Mouse (Mus musculus): ENCODE data around the gene Ttc39a. TPM values are rescaled to one million over a fixed set of nuclear protein-coding genes. Genes with fewer than 3 reads are reported as not detected.

Ttc39a gene
- total RNA-seq, 2 experiments from 2014 or later = 1.2 TPM

- intact Hi-C loops (cut with DNase I) = no loop called here
- DNase-seq (ENCODE audit: extremely low spot score in 1 of 2, low spot score in 2 of 2) = no peak
Measured at GRCm38 (mm10) chr4:109444951-109445350, 38.5 kb downstream of the Ttc39a start.

GRCm38 (mm10) chr4:109445397-109445796 is 39.0 kb downstream of the Ttc39a start:
- DNase-seq (ENCODE audit: extremely low spot score in 1 of 2, low spot score in 2 of 2) = no peak
- intact Hi-C loops (cut with DNase I) = no loop called here

GRCm38 (mm10) chr4:109445956-109446355 is 39.5 kb downstream of the Ttc39a start:
- intact Hi-C loops (cut with DNase I) = no loop called here
- no peak for DNase-seq (ENCODE audit: extremely low spot score in 1 of 2, low spot score in 2 of 2)

- intact Hi-C loops (cut with DNase I) = no loop called here
- no peak for DNase-seq (ENCODE audit: extremely low spot score in 1 of 2, low spot score in 2 of 2)
Measured at GRCm38 (mm10) chr4:109448531-109448930, 42.1 kb downstream of the Ttc39a start.

GRCm38 (mm10) chr4:109456821-109457220 is 50.4 kb downstream of the Ttc39a start:
- DNase-seq (ENCODE audit: extremely low spot score in 1 of 2, low spot score in 2 of 2) = no peak
- intact Hi-C loops (cut with DNase I) = no loop called here

- intact Hi-C loops (cut with DNase I) = no loop called here
- DNase-seq (ENCODE audit: extremely low spot score in 1 of 2, low spot score in 2 of 2) = peak in 1 of 2 experiments; percentile 27
Measured at GRCm38 (mm10) chr4:109460421-109461179, 54.2 kb downstream of the Ttc39a start.

- DNase-seq (ENCODE audit: extremely low spot score in 1 of 2, low spot score in 2 of 2) = no peak
- intact Hi-C loops (cut with DNase I) = no loop called here
Measured at GRCm38 (mm10) chr4:109463892-109464291, 57.5 kb downstream of the Ttc39a start.

- intact Hi-C loops (cut with DNase I) = no loop called here
- DNase-seq (ENCODE audit: extremely low spot score in 1 of 2, low spot score in 2 of 2) = no peak
Measured at GRCm38 (mm10) chr4:109467687-109468086, 61.3 kb downstream of the Ttc39a start.

GRCm38 (mm10) chr4:109471606-109472005 is 65.2 kb downstream of the Ttc39a start:
- no peak for DNase-seq (ENCODE audit: extremely low spot score in 1 of 2, low spot score in 2 of 2)
- intact Hi-C loops (cut with DNase I) = no loop called here

GRCm38 (mm10) chr4:109472566-109472965 is 66.1 kb downstream of the Ttc39a start:
- DNase-seq (ENCODE audit: extremely low spot score in 1 of 2, low spot score in 2 of 2) = no peak
- intact Hi-C loops (cut with DNase I) = no loop called here

GRCm38 (mm10) chr4:109475078-109475477 is 68.7 kb downstream of the Ttc39a start:
- intact Hi-C loops (cut with DNase I) = no loop called here
- no peak for DNase-seq (ENCODE audit: extremely low spot score in 1 of 2, low spot score in 2 of 2)

GRCm38 (mm10) chr4:109475577-109476553 is 69.4 kb downstream of the Ttc39a start:
- intact Hi-C loops (cut with DNase I) = no loop called here
- DNase-seq (ENCODE audit: extremely low spot score in 1 of 2, low spot score in 2 of 2) = peak; percentile 8 to 65

GRCm38 (mm10) chr4:109476554-109477014 is 70.2 kb downstream of the Ttc39a start:
- peak; percentile 86 to 95 for DNase-seq (ENCODE audit: extremely low spot score in 1 of 2, low spot score in 2 of 2)
- intact Hi-C loops (cut with DNase I) = no loop called here

- DNase-seq (ENCODE audit: extremely low spot score in 1 of 2, low spot score in 2 of 2) = no peak
- intact Hi-C loops (cut with DNase I) = no loop called here
Measured at GRCm38 (mm10) chr4:109477454-109477853, 71.0 kb downstream of the Ttc39a start.

- intact Hi-C loops (cut with DNase I) = no loop called here
- no peak for DNase-seq (ENCODE audit: extremely low spot score in 1 of 2, low spot score in 2 of 2)
Measured at GRCm38 (mm10) chr4:109481424-109481823, 75.0 kb downstream of the Ttc39a start.

- no peak for DNase-seq (ENCODE audit: extremely low spot score in 1 of 2, low spot score in 2 of 2)
- intact Hi-C loops (cut with DNase I) = no loop called here
Measured at GRCm38 (mm10) chr4:109482701-109483100, 76.3 kb downstream of the Ttc39a start.

GRCm38 (mm10) chr4:109484621-109485020 is 78.2 kb downstream of the Ttc39a start, which contains the start of gene Rnf11:
Gene Rnf11, minus strand, starts transcription at chr4:109484728.
- DNase-seq (ENCODE audit: extremely low spot score in 1 of 2, low spot score in 2 of 2) = no peak
- intact Hi-C loops (cut with DNase I) = no loop called here

GRCm38 (mm10) chr4:109488812-109489211 is 82.4 kb downstream of the Ttc39a start:
- intact Hi-C loops (cut with DNase I) = no loop called here
- no peak for DNase-seq (ENCODE audit: extremely low spot score in 1 of 2, low spot score in 2 of 2)

GRCm38 (mm10) chr4:109493581-109493980 is 87.2 kb downstream of the Ttc39a start:
- intact Hi-C loops (cut with DNase I) = no loop called here
- DNase-seq (ENCODE audit: extremely low spot score in 1 of 2, low spot score in 2 of 2) = no peak

Measured in left cerebral cortex, postnatal 10 days (tissue).